Comparison of ENCODE assay signal across 9 mouse cellular contexts in genomic region chr1:93100576-93101491, GRCm38 (mm10). TPM values are rescaled to one million over a fixed set of nuclear protein-coding genes. Genes with fewer than 3 reads are reported as not detected.
DNase-seq lines count a peak whose midpoint lies in the region; ATAC-seq and TF ChIP-seq lines count a peak whose summit lies in the region.
"Had no signal": no experiment of that assay in that cellular context is flagged by ENCODE, and none has a peak within 500 bp of the region (broad histone marks: within the 10 kb centered on the region; RNA-seq: fewer than 3 reads in every experiment).

No protein-coding gene starts in this region.

- peaks cover 5% of the 10 kb centered on the region; the same call in 1 of the 2 replicates for H3K36me3 ChIP-seq in forebrain, embryonic 12.5 days (replicated peaks)
- H3K36me3 ChIP-seq in hindbrain, embryonic 16.5 days (ENCODE audit: control insufficient read depth, insufficient read depth, low read length), result no peaks in the 10 kb centered on the region
- H3K36me3 ChIP-seq in limb, embryonic 15.5 days, result no peaks in the 10 kb centered on the region

- H3K9me3 ChIP-seq in forebrain, embryonic 12.5 days, result no peaks in the 10 kb centered on the region
- H3K9me3 ChIP-seq in hindbrain, embryonic 16.5 days (ENCODE audit: control insufficient read depth, low read length), result no peaks in the 10 kb centered on the region
- no peaks in the 10 kb centered on the region for H3K9me3 ChIP-seq in limb, embryonic 15.5 days

- H3K9ac ChIP-seq in forebrain, embryonic 12.5 days, result peak overlapping the region; percentile 73
- H3K9ac ChIP-seq in hindbrain, embryonic 16.5 days (ENCODE audit: low read depth, low read length), result peak overlapping the region; percentile 72
- peak overlapping the region; percentile 42 for H3K9ac ChIP-seq in limb, embryonic 15.5 days

- under 1% methylated on average over 49 of the region's 49 CpGs for WGBS in forebrain, embryonic 12.5 days
- 0% methylated on average over 44 of the region's 49 CpGs for WGBS in hindbrain, embryonic 16.5 days
- WGBS in limb, embryonic 15.5 days, result under 1% methylated on average over 49 of the region's 49 CpGs

- ATAC-seq in forebrain, embryonic 12.5 days (ENCODE audit: low FRiP score), result peak; percentile 70
- ATAC-seq in hindbrain, embryonic 16.5 days, result peak; percentile 66
- ATAC-seq in limb, embryonic 15.5 days (ENCODE audit: insufficient number of reproducible peaks, low FRiP score, low TSS enrichment, low read depth), result peak; percentile 35; the same call in 1 of the 2 replicates

- H3K4me3 ChIP-seq in forebrain, embryonic 12.5 days (replicated peaks), result peak overlapping the region; percentile 66
- H3K4me3 ChIP-seq in hindbrain, embryonic 16.5 days (ENCODE audit: low read length), result peak overlapping the region; percentile 54
- H3K4me3 ChIP-seq in limb, embryonic 15.5 days, result peak overlapping the region; percentile 53

- no peak for TF ChIP-seq CTCF in brain, embryonic 14.5 days (IDR thresholded peaks at IDR 0.05; ENCODE audit: borderline replicate concordance, extremely low read depth, insufficient read depth, insufficient read length)

- peak overlapping the region; percentile 97 for H3K4me2 ChIP-seq in forebrain, embryonic 12.5 days
- H3K4me2 ChIP-seq in hindbrain, embryonic 16.5 days (ENCODE audit: low read length), result peak overlapping the region; percentile 91
- H3K4me2 ChIP-seq in limb, embryonic 15.5 days, result peak overlapping the region; percentile 96

- peaks cover 36% of the 10 kb centered on the region for H3K4me1 ChIP-seq in forebrain, embryonic 12.5 days
- H3K4me1 ChIP-seq in hindbrain, embryonic 16.5 days (ENCODE audit: control insufficient read depth, insufficient read depth, low read depth, low read length), result peaks cover 33% of the 10 kb centered on the region
- peaks cover 24% of the 10 kb centered on the region for H3K4me1 ChIP-seq in limb, embryonic 15.5 days

- H3K27me3 ChIP-seq in forebrain, embryonic 12.5 days, result peaks cover 17% of the 10 kb centered on the region
- H3K27me3 ChIP-seq in hindbrain, embryonic 16.5 days (replicated peaks; ENCODE audit: control insufficient read depth, insufficient read depth, low read length), result no peaks in the 10 kb centered on the region
- peaks cover 53% of the 10 kb centered on the region for H3K27me3 ChIP-seq in limb, embryonic 15.5 days

- DNase-seq in adrenal gland, adult (ENCODE audit: inconsistent age in 2 of 2, low spot score in 1 of 2), result peak; percentile 59 to 81
- DNase-seq in adrenal gland, postnatal 4 days (ENCODE audit: low spot score in 2 of 2), result no peak
- DNase-seq in brain, embryonic 14.5 days (ENCODE audit: low read depth), result peak; percentile 87
- peak; percentile 84 to 87 for DNase-seq in right cerebral cortex, postnatal 10 days (ENCODE audit: low spot score in 2 of 2)
- DNase-seq in thymus, postnatal 14 days, result no peak

- TF ChIP-seq POLR2A in brain, embryonic 14.5 days (IDR thresholded peaks at IDR 0.05; ENCODE audit: borderline replicate concordance, extremely low read depth, insufficient read depth, insufficient read length, poor library complexity, severe bottlenecking), result 0 out of 2 replicates have a peak, but pooled peaks have one; percentile 18

- H3K27ac ChIP-seq in forebrain, embryonic 12.5 days, result peak overlapping the region; percentile 80
- peak overlapping the region; percentile 83 for H3K27ac ChIP-seq in hindbrain, embryonic 16.5 days (ENCODE audit: low read depth, low read length)
- no peak overlapping the region for H3K27ac ChIP-seq in limb, embryonic 15.5 days

RNA-seq across cellular contexts. Expression of gene Kif1a, which starts 0.9 kb away (rescaled TPM):
- 10 to 100 TPM; 36.0 to 45.0 TPM for total RNA-seq in adrenal gland, postnatal 4 days (2021)
- 117 and 213 TPM in 2 replicates for polyA plus RNA-seq in brain, embryonic 14.5 days (2012; rRNA removed)
- 129 and 140 TPM in 2 replicates for polyA plus RNA-seq in forebrain, embryonic 12.5 days (2016; fragmentation: Nextera tagmentation; extraction: Ambion mirVana)
- 497 and 573 TPM in 2 replicates for polyA plus RNA-seq in hindbrain, embryonic 16.5 days (2015; fragmentation: Nextera tagmentation; extraction: Ambion mirVana)
- 18.7 and 19.1 TPM in 2 replicates for polyA plus RNA-seq in limb, embryonic 15.5 days (2015; fragmentation: Nextera tagmentation; extraction: Ambion mirVana)

RNA-seq across cellular contexts. Expression of gene Agxt, which starts 34.2 kb away (rescaled TPM):
- 10 to 100 TPM in 1 of 2 experiments, under 1 TPM in 1; 0.70 to 18.8 TPM for total RNA-seq in adrenal gland, postnatal 4 days (2021)
- polyA plus RNA-seq in brain, embryonic 14.5 days (2012; rRNA removed), result not detected in 2 replicates
- not detected in 2 replicates for polyA plus RNA-seq in forebrain, embryonic 12.5 days (2016; fragmentation: Nextera tagmentation; extraction: Ambion mirVana)
- polyA plus RNA-seq in hindbrain, embryonic 16.5 days (2015; fragmentation: Nextera tagmentation; extraction: Ambion mirVana), result not detected in 2 replicates
- not detected in 2 replicates for polyA plus RNA-seq in limb, embryonic 15.5 days (2015; fragmentation: Nextera tagmentation; extraction: Ambion mirVana)
- polyA plus RNA-seq: gonadal fat pad, adult 2 months had no signal

RNA-seq across cellular contexts. Expression of gene 2310007B03Rik, which starts 59.9 kb away (rescaled TPM):
- under 1 TPM in 1 of 2 experiments, not detected in 1; 0.42 TPM for total RNA-seq in adrenal gland, postnatal 4 days (2021)
- polyA plus RNA-seq in brain, embryonic 14.5 days (2012; rRNA removed), result 0.62 and 0.74 TPM in 2 replicates
- 0.13 and 0.27 TPM in 2 replicates for polyA plus RNA-seq in forebrain, embryonic 12.5 days (2016; fragmentation: Nextera tagmentation; extraction: Ambion mirVana)
- polyA plus RNA-seq in hindbrain, embryonic 16.5 days (2015; fragmentation: Nextera tagmentation; extraction: Ambion mirVana), result 0.40 and 0.54 TPM in 2 replicates
- polyA plus RNA-seq in limb, embryonic 15.5 days (2015; fragmentation: Nextera tagmentation; extraction: Ambion mirVana), result 27.6 and 28.8 TPM in 2 replicates

Comparison
In these comparisons a context has a peak if more than half of its experiments do, and no peak if none do; other contexts are left out.
1. DNase-seq: peak in adrenal gland, adult (2 of 2), brain, embryonic 14.5 days (single experiment) and right cerebral cortex, postnatal 10 days (2 of 2); none in adrenal gland, postnatal 4 days (0 of 2) and thymus, postnatal 14 days (single experiment).
2. RNA of gene 2310007B03Rik, which starts 59.9 kb away (polyA plus RNA-seq): 27.6 to 28.8 TPM in limb, embryonic 15.5 days; 0.62 to 0.74 TPM in brain, embryonic 14.5 days, 0.40 to 0.54 TPM in hindbrain, embryonic 16.5 days and 0.13 to 0.27 TPM in forebrain, embryonic 12.5 days; every median in the first group is over 10 times any median in the second.
3. Peak in every context shown above with its lines, with median percentiles within 50 percentile points of each other: ATAC-seq, H3K4me2 ChIP-seq, H3K4me3 ChIP-seq and H3K9ac ChIP-seq.